Mouse (Mus musculus) liver, embryonic 14.5 days (tissue): ENCODE measurements around the gene Ifna1.

Experiments used
- CTCF ChIP-seq: IDR thresholded peaks from 2 replicates; pipeline ENCODE4 v1.5.1; 2016; ENCODE audit warnings: antibody characterized with exemption, low read depth, control low read depth
- EP300 ChIP-seq: IDR thresholded peaks from 2 replicates; pipeline ENCODE4 v1.6.1; 2016; ENCODE audit warnings: antibody characterized with exemption, low read depth

DNA sequence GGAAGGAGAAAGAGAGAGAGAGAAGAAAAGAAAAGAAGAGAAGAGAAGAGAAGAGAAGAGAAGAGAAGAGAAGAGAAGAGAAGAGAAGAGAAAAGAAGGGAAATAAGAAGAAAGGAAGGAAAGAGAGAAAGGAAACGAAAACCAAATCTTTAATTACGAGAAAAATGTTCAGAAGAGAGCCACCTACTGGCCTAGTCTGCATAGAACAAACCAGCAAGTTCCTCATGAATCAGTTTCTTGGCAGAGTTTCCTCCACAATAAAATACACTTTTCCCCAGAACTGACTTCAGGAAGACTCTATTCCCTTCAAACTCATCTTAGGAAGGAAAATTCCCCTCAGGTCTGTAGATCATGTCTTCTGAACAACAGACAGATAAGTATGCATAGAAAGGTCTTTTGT is 4.6 kb upstream of the Ifna1 start:
- TF ChIP-seq CTCF: no peak; the same call in 1 of the 2 replicates
- TF ChIP-seq EP300: no peak
